Mouse (Mus musculus): Measurements from ENCODE around the gene Aak1. TPM values are rescaled to one million over a fixed set of nuclear protein-coding genes. Genes with fewer than 3 reads are reported as not detected.

Aak1 gene
- polyA plus RNA-seq, 1 experiment from 2014 or later = 2.2 TPM

GRCm38 (mm10) chr6:86813341-86813740, 36.0 kb upstream of the Aak1 start:
- no peaks in the 10 kb centered on the region for H3K27me3 ChIP-seq (ENCODE audit: insufficient read depth, low read length)
- peak; percentile 74 for ATAC-seq

GRCm38 (mm10) chr6:86814926-86815325, 34.4 kb upstream of the Aak1 start:
- no peak overlapping the region for H3K9ac ChIP-seq (replicated peaks)
- 78% methylated on average over 3 of the region's 3 CpGs for WGBS (ENCODE audit: insufficient replicate concordance)
- TF ChIP-seq CTCF (IDR thresholded peaks at IDR 0.05; ENCODE audit: low read depth) = no peak
- TF ChIP-seq EP300 (IDR thresholded peaks at IDR 0.05; ENCODE audit: low read depth) = no peak
- H3K9me3 ChIP-seq (ENCODE audit: low read length) = no peaks in the 10 kb centered on the region
- H3K27me3 ChIP-seq (ENCODE audit: insufficient read depth, low read length) = no peaks in the 10 kb centered on the region
- no peak for DNase-seq
- H3K27ac ChIP-seq (ENCODE audit: low read depth) = no peak overlapping the region
- H3K4me3 ChIP-seq (ENCODE audit: low read depth, low read length) = no peak overlapping the region
- H3K4me2 ChIP-seq (ENCODE audit: low read depth, low read length) = no peak overlapping the region
- H3K36me3 ChIP-seq (replicated peaks; ENCODE audit: insufficient read depth, low read length) = no peaks in the 10 kb centered on the region
- ATAC-seq = no peak
- H3K4me1 ChIP-seq (ENCODE audit: insufficient read depth) = no peaks in the 10 kb centered on the region

More at GRCm38 (mm10) chr6:86813341-86813740, 36.0 kb upstream of the Aak1 start:
- no peaks in the 10 kb centered on the region for H3K9me3 ChIP-seq (ENCODE audit: low read length)
- peak; percentile 65 for DNase-seq
- no peak overlapping the region for H3K9ac ChIP-seq (replicated peaks)
- WGBS (ENCODE audit: insufficient replicate concordance) = 31% methylated on average over 3 of the region's 3 CpGs
- TF ChIP-seq EP300 (IDR thresholded peaks at IDR 0.05; ENCODE audit: low read depth) (no peak), CTCF (IDR thresholded peaks at IDR 0.05; ENCODE audit: low read depth) (peak; percentile 68)
- H3K27ac ChIP-seq (ENCODE audit: low read depth) = no peak overlapping the region
- no peaks in the 10 kb centered on the region for H3K4me1 ChIP-seq (ENCODE audit: insufficient read depth)
- H3K4me2 ChIP-seq (ENCODE audit: low read depth, low read length) = no peak overlapping the region
- H3K4me3 ChIP-seq (ENCODE audit: low read depth, low read length) = no peak overlapping the region
- H3K36me3 ChIP-seq (replicated peaks; ENCODE audit: insufficient read depth, low read length) = no peaks in the 10 kb centered on the region

GRCm38 (mm10) chr6:86815436-86815835, 33.9 kb upstream of the Aak1 start:
- no peak for TF ChIP-seq CTCF (IDR thresholded peaks at IDR 0.05; ENCODE audit: low read depth)
- H3K27me3 ChIP-seq (ENCODE audit: insufficient read depth, low read length) = no peaks in the 10 kb centered on the region
- H3K9ac ChIP-seq (replicated peaks) = no peak overlapping the region
- no peak for DNase-seq
- H3K4me1 ChIP-seq (ENCODE audit: insufficient read depth) = no peaks in the 10 kb centered on the region
- no peak overlapping the region for H3K27ac ChIP-seq (ENCODE audit: low read depth)
- H3K9me3 ChIP-seq (ENCODE audit: low read length) = no peaks in the 10 kb centered on the region
- no peak for ATAC-seq
- H3K4me2 ChIP-seq (ENCODE audit: low read depth, low read length) = no peak overlapping the region
- 48% methylated on average over 7 of the region's 7 CpGs for WGBS (ENCODE audit: insufficient replicate concordance)
- no peak overlapping the region for H3K4me3 ChIP-seq (ENCODE audit: low read depth, low read length)
- no peaks in the 10 kb centered on the region for H3K36me3 ChIP-seq (replicated peaks; ENCODE audit: insufficient read depth, low read length)

- ATAC-seq = no peak
- Histone ChIP-seq H3K4me3 (ENCODE audit: low read depth, low read length) (no peak overlapping the region), H3K4me1 (ENCODE audit: insufficient read depth) (no peaks in the 10 kb centered on the region), H3K4me2 (ENCODE audit: low read depth, low read length) (no peak overlapping the region), H3K27ac (ENCODE audit: low read depth) (no peak overlapping the region), H3K9me3 (ENCODE audit: low read length) (no peaks in the 10 kb centered on the region), H3K27me3 (ENCODE audit: insufficient read depth, low read length) (no peaks in the 10 kb centered on the region), H3K36me3 (replicated peaks; ENCODE audit: insufficient read depth, low read length) (no peaks in the 10 kb centered on the region), H3K9ac (replicated peaks) (no peak overlapping the region)
- 20% methylated on average over 8 of the region's 8 CpGs for WGBS (ENCODE audit: insufficient replicate concordance)
- peak; percentile 68 for TF ChIP-seq CTCF (IDR thresholded peaks at IDR 0.05; ENCODE audit: low read depth)
- no peak for TF ChIP-seq EP300 (IDR thresholded peaks at IDR 0.05; ENCODE audit: low read depth)
- no peak for DNase-seq
Measured at GRCm38 (mm10) chr6:86816586-86816985, 32.7 kb upstream of the Aak1 start.

- no peak for TF ChIP-seq CTCF (IDR thresholded peaks at IDR 0.05; ENCODE audit: low read depth)
- Histone ChIP-seq H3K36me3 (replicated peaks; ENCODE audit: insufficient read depth, low read length) (no peaks in the 10 kb centered on the region), H3K9ac (replicated peaks) (no peak overlapping the region), H3K27me3 (ENCODE audit: insufficient read depth, low read length) (no peaks in the 10 kb centered on the region), H3K4me3 (ENCODE audit: low read depth, low read length) (no peak overlapping the region), H3K4me1 (ENCODE audit: insufficient read depth) (peaks cover 11% of the 10 kb centered on the region), H3K27ac (ENCODE audit: low read depth) (no peak overlapping the region), H3K9me3 (ENCODE audit: low read length) (no peaks in the 10 kb centered on the region), H3K4me2 (ENCODE audit: low read depth, low read length) (no peak overlapping the region)
- ATAC-seq (no peak), DNase-seq (no peak)
- WGBS (ENCODE audit: insufficient replicate concordance) = 71% methylated on average over 4 of the region's 4 CpGs
Measured at GRCm38 (mm10) chr6:86818914-86819313, 30.4 kb upstream of the Aak1 start.

GRCm38 (mm10) chr6:86819926-86820325, 29.4 kb upstream of the Aak1 start:
- peaks cover 14% of the 10 kb centered on the region for H3K4me1 ChIP-seq (ENCODE audit: insufficient read depth)
- H3K4me3 ChIP-seq (ENCODE audit: low read depth, low read length) = no peak overlapping the region
- DNase-seq (no peak), ATAC-seq (no peak)
- no peak overlapping the region for H3K9ac ChIP-seq (replicated peaks)
- no peaks in the 10 kb centered on the region for H3K27me3 ChIP-seq (ENCODE audit: insufficient read depth, low read length)
- no peaks in the 10 kb centered on the region for H3K9me3 ChIP-seq (ENCODE audit: low read length)
- no peak overlapping the region for H3K4me2 ChIP-seq (ENCODE audit: low read depth, low read length)
- 89% methylated on average over 5 of the region's 5 CpGs for WGBS (ENCODE audit: insufficient replicate concordance)
- TF ChIP-seq CTCF (IDR thresholded peaks at IDR 0.05; ENCODE audit: low read depth) = no peak
- TF ChIP-seq EP300 (IDR thresholded peaks at IDR 0.05; ENCODE audit: low read depth) = no peak
- H3K36me3 ChIP-seq (replicated peaks; ENCODE audit: insufficient read depth, low read length) = no peaks in the 10 kb centered on the region
- no peak overlapping the region for H3K27ac ChIP-seq (ENCODE audit: low read depth)

- peak; percentile 36 for DNase-seq
- WGBS (ENCODE audit: insufficient replicate concordance) = 62% methylated on average over 7 of the region's 7 CpGs
- Histone ChIP-seq H3K9me3 (ENCODE audit: low read length) (no peaks in the 10 kb centered on the region), H3K36me3 (replicated peaks; ENCODE audit: insufficient read depth, low read length) (no peaks in the 10 kb centered on the region), H3K27me3 (ENCODE audit: insufficient read depth, low read length) (no peaks in the 10 kb centered on the region), H3K9ac (replicated peaks) (no peak overlapping the region), H3K4me3 (ENCODE audit: low read depth, low read length) (no peak overlapping the region), H3K4me2 (ENCODE audit: low read depth, low read length) (no peak overlapping the region), H3K4me1 (ENCODE audit: insufficient read depth) (peaks cover 14% of the 10 kb centered on the region), H3K27ac (ENCODE audit: low read depth) (no peak overlapping the region)
- TF ChIP-seq EP300 (IDR thresholded peaks at IDR 0.05; ENCODE audit: low read depth) (no peak), CTCF (IDR thresholded peaks at IDR 0.05; ENCODE audit: low read depth) (peak; percentile 75)
- no peak for ATAC-seq
Measured at GRCm38 (mm10) chr6:86820690-86821089, 28.6 kb upstream of the Aak1 start.

All from liver, postnatal 0 days (tissue).